Mouse (Mus musculus): ENCODE results near the gene Tmem14a.

GRCm38 (mm10) chr1:21244290-21244960 lies 26.1 kb downstream of the Tmem14a start:
- no peak for TF ChIP-seq CTCF (IDR thresholded peaks at IDR 0.05; ENCODE audit: insufficient read depth, low read length)
- TF ChIP-seq POLR2A (IDR thresholded peaks at IDR 0.05; ENCODE audit: borderline replicate concordance, extremely low read depth, low read depth, low read length), result no peak
